Mouse (Mus musculus): ENCODE measurements at regions not wholly inside any gene's neighbourhood (a gene's known extent, or its start where the extent isn't known, plus 50 kb on each side); places are given as distances from the start of the nearest gene placed in this dataset. TPM values are rescaled to one million over a fixed set of nuclear protein-coding genes. Genes with fewer than 3 reads are reported as not detected.

DNA sequence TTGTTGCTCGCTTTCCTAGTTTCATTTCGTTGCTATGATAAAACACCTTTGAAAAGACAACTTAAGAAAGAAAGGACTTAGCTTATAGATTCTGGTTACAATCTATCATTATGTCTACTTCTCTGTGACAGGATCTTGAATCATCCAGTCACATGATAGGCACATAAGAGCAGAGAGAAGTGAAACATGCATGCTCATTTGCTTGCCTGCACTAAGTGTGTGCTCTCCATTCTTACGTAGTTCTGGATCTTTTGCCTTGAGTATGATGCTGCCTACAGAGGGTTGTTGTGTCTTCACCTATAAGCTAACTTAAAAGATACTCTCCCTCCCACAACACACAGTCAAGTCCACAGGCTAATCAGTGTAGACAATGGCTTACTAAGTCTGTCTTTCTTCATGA, 62.1 kb upstream of the Pou1f1 start:
- DNase-seq (ENCODE audit: low spot score) (no peak), ATAC-seq (ENCODE audit: low FRiP score) (no peak)
- no peak overlapping the region for H3K4me2 ChIP-seq (ENCODE audit: low read depth, low read length, poor library complexity, severe bottlenecking)
- 94% methylated on average over 3 of the region's 3 CpGs for WGBS
- H3K4me3 ChIP-seq (ENCODE audit: low read depth, low read length): no peak overlapping the region
- H3K9ac ChIP-seq (replicated peaks; ENCODE audit: low read length, poor library complexity, severe bottlenecking): no peak overlapping the region
- no peaks in the 10 kb centered on the region for H3K9me3 ChIP-seq (ENCODE audit: low read length)
- TF ChIP-seq CTCF (IDR thresholded peaks at IDR 0.05): no peak
- no peaks in the 10 kb centered on the region for H3K4me1 ChIP-seq (ENCODE audit: insufficient read depth, low read length)
- H3K27me3 ChIP-seq (ENCODE audit: insufficient read depth, low read length): no peaks in the 10 kb centered on the region
- no peaks in the 10 kb centered on the region for H3K36me3 ChIP-seq (ENCODE audit: insufficient read depth, low read length)
- no peak overlapping the region for H3K27ac ChIP-seq (ENCODE audit: low read depth, low read length)

DNA sequence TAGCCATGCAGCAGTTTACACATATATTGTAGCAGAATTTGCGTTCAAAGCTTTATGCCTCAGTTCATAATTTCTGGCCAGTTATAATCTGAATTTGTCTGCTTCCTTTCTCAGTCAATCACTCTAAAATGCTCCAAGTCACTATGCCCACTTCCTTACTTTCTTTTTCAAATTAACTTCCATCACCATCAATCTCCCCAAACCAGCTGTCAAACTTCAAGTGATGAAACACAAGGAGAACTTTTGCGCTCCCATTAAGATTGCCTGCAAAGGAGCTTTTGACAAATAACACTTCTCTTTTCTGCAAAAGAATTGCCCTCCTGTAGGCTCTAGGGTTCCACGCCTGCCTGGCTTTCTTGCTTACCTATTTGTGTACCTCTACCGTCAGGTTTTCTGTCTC, 50.6 kb upstream of the Pou1f1 start:
- Histone ChIP-seq H3K36me3 (ENCODE audit: insufficient read depth, low read length) (no peaks in the 10 kb centered on the region), H3K4me2 (ENCODE audit: low read depth, low read length, poor library complexity, severe bottlenecking) (no peak overlapping the region), H3K9ac (replicated peaks; ENCODE audit: low read length, poor library complexity, severe bottlenecking) (no peak overlapping the region), H3K9me3 (ENCODE audit: low read length) (no peaks in the 10 kb centered on the region), H3K27ac (ENCODE audit: low read depth, low read length) (no peak overlapping the region), H3K4me1 (ENCODE audit: insufficient read depth, low read length) (no peaks in the 10 kb centered on the region), H3K27me3 (ENCODE audit: insufficient read depth, low read length) (no peaks in the 10 kb centered on the region), H3K4me3 (ENCODE audit: low read depth, low read length) (no peak overlapping the region)
- ATAC-seq (ENCODE audit: low FRiP score) (no peak), DNase-seq (ENCODE audit: low spot score) (no peak)
- WGBS: 82% methylated on average over 4 of the region's 4 CpGs
- no peak for TF ChIP-seq CTCF (IDR thresholded peaks at IDR 0.05)

Small RNA genes in the stretch of these regions (microRNA-seq; reads per million reads assigned to microRNA genes)
- not detected for gene Gm23659 (ENCODE audit: borderline number of aligned reads)

All from midbrain, postnatal 0 days (tissue).